Mouse (Mus musculus) neural tube, embryonic 14.5 days (tissue): Measurements from ENCODE around the gene Mrpl47. TPM values are rescaled to one million over a fixed set of nuclear protein-coding genes. Genes with fewer than 3 reads are reported as not detected.

Experiments
- ATAC-seq: fragments of 200-750 bp; cut with Nextera tagmentation; 2 replicates; pipeline ENCODE4 v1.8.0; 2017; ENCODE audit warnings: low read depth, mild to moderate bottlenecking, moderate TSS enrichment, moderate library complexity
- H3K27ac ChIP-seq: fragments of 300-500 bp; sonication (generic); 2 replicates; pipeline ENCODE4 v1.5.1; 2014; ENCODE audit warnings: low read depth, mild to moderate bottlenecking, control low read depth, low read length, moderate library complexity, mixed read lengths
- H3K27me3 ChIP-seq: fragments of 300-500 bp; sonication (generic); 2 replicates; pipeline ENCODE4 v1.6.1; 2014; ENCODE audit warnings: low read length; ENCODE audit not compliant: control insufficient read depth, insufficient read depth
- H3K36me3 ChIP-seq: fragments of 300-500 bp; sonication (generic); 2 replicates; pipeline ENCODE4 v1.6.1; 2014; ENCODE audit warnings: low read length, mixed read lengths; ENCODE audit not compliant: control insufficient read depth, insufficient read depth
- H3K4me1 ChIP-seq: fragments of 300-500 bp; sonication (generic); 2 replicates; pipeline ENCODE4 v1.6.1; 2014; ENCODE audit warnings: low read length; ENCODE audit not compliant: control insufficient read depth, insufficient read depth
- H3K4me2 ChIP-seq: fragments of 300-500 bp; sonication (generic); 2 replicates; pipeline ENCODE4 v1.6.1; 2014; ENCODE audit warnings: mild to moderate bottlenecking, low read depth, low read length, control low read depth
- H3K4me3 ChIP-seq: fragments of 300-500 bp; sonication (generic); 2 replicates; pipeline ENCODE4 v1.5.1; 2014; ENCODE audit warnings: low read depth, low read length, control low read depth, mixed read lengths
- H3K9ac ChIP-seq: fragments of 300-500 bp; sonication (generic); replicated peaks from 2 replicates; pipeline ENCODE4 v1.6.1; 2014; ENCODE audit warnings: low read depth, mild to moderate bottlenecking, control low read depth, low read length, mixed read lengths
- H3K9me3 ChIP-seq: fragments of 300-500 bp; sonication (generic); 2 replicates; pipeline ENCODE4 v1.6.1; 2016; ENCODE audit warnings: low read length; ENCODE audit not compliant: control insufficient read depth
- WGBS: fragments of 180-500 bp; shearing (Covaris S2); extraction: QIAGEN DNeasy Blood & Tissue Kit; methylation state at CpG from one replicate; pipeline ENCODE4 v1.1.7; 2014; 5-methylcytosine and 5-hydroxymethylcytosine counted together
- polyA plus RNA-seq: library from polyadenylated mRNA; unstranded; fragments of >200 nt; fragmentation: Nextera tagmentation; extraction: Ambion mirVana; gene quantifications from 2 replicates; pipeline ENCODE4 v1.2.1, GENCODE M21; 2014

The Mrpl47 gene
- polyA plus RNA-seq, 1 experiment from 2014 or later = 38.5 TPM

- Histone ChIP-seq H3K4me3 (no peak overlapping the region), H3K27ac (no peak overlapping the region), H3K9me3 (no peaks in the 10 kb centered on the region), H3K36me3 (no peaks in the 10 kb centered on the region), H3K27me3 (no peaks in the 10 kb centered on the region), H3K9ac (no peak overlapping the region), H3K4me1 (no peaks in the 10 kb centered on the region), H3K4me2 (no peak overlapping the region)
- WGBS = 87% methylated on average over 3 of the region's 3 CpGs
- no peak for ATAC-seq
Observed at GRCm38 (mm10) chr3:32684631-32685030, 52.8 kb downstream of the Mrpl47 start.

GRCm38 (mm10) chr3:32682910-32683531, 54.4 kb downstream of the Mrpl47 start:
- H3K4me3 ChIP-seq = no peak overlapping the region
- H3K9me3 ChIP-seq = no peaks in the 10 kb centered on the region
- WGBS = 81% methylated on average over 11 of the region's 12 CpGs
- no peak overlapping the region for H3K4me2 ChIP-seq
- no peak overlapping the region for H3K27ac ChIP-seq
- H3K9ac ChIP-seq = no peak overlapping the region
- H3K27me3 ChIP-seq = no peaks in the 10 kb centered on the region
- no peak for ATAC-seq
- H3K4me1 ChIP-seq = no peaks in the 10 kb centered on the region
- H3K36me3 ChIP-seq = no peaks in the 10 kb centered on the region

- H3K27me3 ChIP-seq = no peaks in the 10 kb centered on the region
- no peak for ATAC-seq
- H3K9ac ChIP-seq = no peak overlapping the region
- H3K27ac ChIP-seq = no peak overlapping the region
- WGBS = 94% methylated on average over 6 of the region's 6 CpGs
- no peak overlapping the region for H3K4me2 ChIP-seq
- no peaks in the 10 kb centered on the region for H3K36me3 ChIP-seq
- H3K4me3 ChIP-seq = no peak overlapping the region
- no peaks in the 10 kb centered on the region for H3K4me1 ChIP-seq
- H3K9me3 ChIP-seq = no peaks in the 10 kb centered on the region
Observed at GRCm38 (mm10) chr3:32676393-32676792, 61.0 kb downstream of the Mrpl47 start.

Other genes starting within 250 kb of the Mrpl47 start
- gene Kcnmb3, start 245.4 kb downstream of the Mrpl47 start, polyA plus RNA-seq = 0.16 TPM in 1 of 2 replicates, not detected in the other
- 44.9 and 47.2 TPM in 2 replicates for gene Zfp639, start 227.3 kb downstream of the Mrpl47 start, polyA plus RNA-seq
- gene Mfn1, start 208.1 kb downstream of the Mrpl47 start, polyA plus RNA-seq = 44.1 and 51.9 TPM in 2 replicates
- 98.5 and 108 TPM in 2 replicates for gene Gnb4, start 121.0 kb downstream of the Mrpl47 start, polyA plus RNA-seq
- 57.5 and 72.7 TPM in 2 replicates for gene Actl6a, start 31.3 kb downstream of the Mrpl47 start, polyA plus RNA-seq
- gene Ndufb5, start 615 bp downstream of the Mrpl47 start, polyA plus RNA-seq = 336 and 357 TPM in 2 replicates
- gene Usp13, start 79.9 kb upstream of the Mrpl47 start, polyA plus RNA-seq = 15.1 and 15.8 TPM in 2 replicates